Comparison of ENCODE assay signal across 16 mouse cellular contexts in the genomic region with DNA sequence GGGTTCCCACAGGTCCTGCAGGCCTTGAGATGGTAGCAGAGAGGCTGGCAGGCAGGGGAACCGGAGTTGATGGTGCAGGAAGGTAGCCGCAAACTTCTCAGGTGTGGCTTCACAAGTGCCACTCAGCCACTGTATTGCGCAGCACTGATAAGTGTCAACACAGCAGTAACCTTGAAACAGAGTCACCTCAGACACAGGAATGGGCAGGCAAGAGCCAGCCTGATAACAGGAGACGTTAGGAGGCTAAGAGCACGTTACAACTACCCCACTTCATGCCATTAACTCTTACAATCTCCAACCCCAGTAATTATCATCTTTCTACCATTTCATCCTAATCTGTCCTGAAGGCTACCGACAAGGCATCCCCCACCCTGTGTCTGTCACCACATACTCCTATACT. TPM values are rescaled to one million over a fixed set of nuclear protein-coding genes. Genes with fewer than 3 reads are reported as not detected.
DNase-seq lines count a peak whose midpoint lies in the region; ATAC-seq and TF ChIP-seq lines count a peak whose summit lies in the region.
"Had no signal": no experiment of that assay in that cellular context is flagged by ENCODE, and none has a peak within 500 bp of the region (broad histone marks: within the 10 kb centered on the region; RNA-seq: fewer than 3 reads in every experiment).

No protein-coding gene starts in this region.

- peak; percentile 29; the same call in 1 of the 2 replicates for ATAC-seq in erythroblast, adult 5-6 weeks (replicated peaks; ENCODE audit: low FRiP score, poor library complexity, severe bottlenecking)
- peak; percentile 93 for ATAC-seq in liver, embryonic 13.5 days (ENCODE audit: low read depth)
- ATAC-seq in lung, embryonic 16.5 days (ENCODE audit: low read depth), result peak; percentile 83
- ATAC-seq in hindbrain, embryonic 16.5 days, result no peak
- ATAC-seq: forebrain, postnatal 0 days had no signal

- intact Hi-C loops in gastrocnemius, postnatal 36 days (cut with DNase I), result no loop called here

- H3K36me3 ChIP-seq in liver, embryonic 13.5 days, result peaks cover 14% of the 10 kb centered on the region
- H3K36me3 ChIP-seq in lung, embryonic 16.5 days (ENCODE audit: control insufficient read depth, insufficient read depth, low read length), result no peaks in the 10 kb centered on the region; the same call in 1 of the 2 replicates
- H3K36me3 ChIP-seq in myocyte (ENCODE audit: control insufficient read depth, insufficient read depth), result peaks cover 9% of the 10 kb centered on the region
- no peaks in the 10 kb centered on the region for H3K36me3 ChIP-seq in hindbrain, embryonic 16.5 days (ENCODE audit: control insufficient read depth, insufficient read depth, low read length)
- H3K36me3 ChIP-seq: kidney, embryonic 15.5 days; midbrain, embryonic 10.5 days had no signal

- H3ac ChIP-seq in myocyte (ENCODE audit: control insufficient read depth, insufficient read length), result no peak overlapping the region

- H3K4me1 ChIP-seq in liver, embryonic 13.5 days (replicated peaks), result peaks cover 48% of the 10 kb centered on the region
- H3K4me1 ChIP-seq in lung, embryonic 16.5 days (replicated peaks; ENCODE audit: control insufficient read depth, insufficient read depth, low read length), result peaks cover 5% of the 10 kb centered on the region; the same call in 1 of the 2 replicates
- H3K4me1 ChIP-seq in hindbrain, embryonic 16.5 days (ENCODE audit: control insufficient read depth, insufficient read depth, low read depth, low read length), result no peaks in the 10 kb centered on the region

- peak; percentile 55 for DNase-seq in liver, embryonic 13.5 days
- DNase-seq in right cerebral cortex, adult 18-20 months, result no peak
- DNase-seq in gastrocnemius, postnatal 36 days, result no peak
- DNase-seq: adrenal gland, postnatal 25 days; cerebellum, adult 9-11 months; forebrain, postnatal 0 days; gastrocnemius, postnatal 10 days had no signal

- no peak overlapping the region for H3K4me3 ChIP-seq in liver, embryonic 13.5 days (replicated peaks)
- no peak overlapping the region for H3K4me3 ChIP-seq in lung, embryonic 16.5 days (ENCODE audit: low read length)
- H3K4me3 ChIP-seq in myocyte, result no peak overlapping the region
- no peak overlapping the region for H3K4me3 ChIP-seq in hindbrain, embryonic 16.5 days (ENCODE audit: low read length)
- H3K4me3 ChIP-seq: erythroblast, embryonic 14.5 days; kidney, embryonic 15.5 days; layer of hippocampus, adult 2 months; limb, embryonic 13.5 days; midbrain, embryonic 10.5 days had no signal

- 13% methylated on average over 6 of the region's 6 CpGs for WGBS in liver, embryonic 13.5 days (ENCODE audit: insufficient replicate concordance)
- WGBS in lung, embryonic 16.5 days, result 50% methylated on average over 6 of the region's 6 CpGs
- WGBS in hindbrain, embryonic 16.5 days, result 91% methylated on average over 6 of the region's 6 CpGs

- H3K27ac ChIP-seq in liver, embryonic 13.5 days, result peak overlapping the region; percentile 81
- no peak overlapping the region for H3K27ac ChIP-seq in lung, embryonic 16.5 days (ENCODE audit: low read length)
- no peak overlapping the region for H3K27ac ChIP-seq in hindbrain, embryonic 16.5 days (ENCODE audit: low read depth, low read length)
- H3K27ac ChIP-seq: kidney, embryonic 15.5 days; layer of hippocampus, adult 2 months; limb, embryonic 13.5 days had no signal

- no peak for TF ChIP-seq POLR2A in myocyte (IDR thresholded peaks at IDR 0.05; ENCODE audit: insufficient read length, low read depth)

- H3K4me2 ChIP-seq in liver, embryonic 13.5 days, result peak overlapping the region; percentile 13
- no peak overlapping the region for H3K4me2 ChIP-seq in lung, embryonic 16.5 days (ENCODE audit: low read depth, low read length)
- no peak overlapping the region for H3K4me2 ChIP-seq in myocyte (ENCODE audit: low read depth)
- H3K4me2 ChIP-seq in hindbrain, embryonic 16.5 days (ENCODE audit: low read length), result no peak overlapping the region
- H3K4me2 ChIP-seq: kidney, embryonic 15.5 days; limb, embryonic 13.5 days had no signal

- H3K9ac ChIP-seq in liver, embryonic 13.5 days, result no peak overlapping the region
- no peak overlapping the region for H3K9ac ChIP-seq in lung, embryonic 16.5 days (ENCODE audit: low read length)
- no peak overlapping the region for H3K9ac ChIP-seq in hindbrain, embryonic 16.5 days (ENCODE audit: low read depth, low read length)
- H3K9ac ChIP-seq: forebrain, postnatal 0 days; kidney, embryonic 15.5 days; limb, embryonic 13.5 days had no signal

- H3K27me3 ChIP-seq in liver, embryonic 13.5 days, result no peaks in the 10 kb centered on the region
- no peaks in the 10 kb centered on the region for H3K27me3 ChIP-seq in lung, embryonic 16.5 days (ENCODE audit: control insufficient read depth, insufficient read depth, low read depth, low read length)
- H3K27me3 ChIP-seq in myocyte (ENCODE audit: control insufficient read depth, insufficient read depth, insufficient read length), result no peaks in the 10 kb centered on the region
- no peaks in the 10 kb centered on the region for H3K27me3 ChIP-seq in hindbrain, embryonic 16.5 days (replicated peaks; ENCODE audit: control insufficient read depth, insufficient read depth, low read length)
- H3K27me3 ChIP-seq: kidney, embryonic 15.5 days; limb, embryonic 13.5 days had no signal

- H3K9me3 ChIP-seq in liver, embryonic 13.5 days (replicated peaks), result 0 out of 2 replicates have a peak, but pooled peaks cover 4% of the 10 kb centered on the region
- no peaks in the 10 kb centered on the region for H3K9me3 ChIP-seq in lung, embryonic 16.5 days (ENCODE audit: control insufficient read depth, low read length)
- H3K9me3 ChIP-seq in hindbrain, embryonic 16.5 days (ENCODE audit: control insufficient read depth, low read length), result no peaks in the 10 kb centered on the region
- H3K9me3 ChIP-seq: kidney, embryonic 15.5 days; limb, embryonic 13.5 days; midbrain, embryonic 10.5 days had no signal

- H3K79me2 ChIP-seq in myocyte (ENCODE audit: control insufficient read depth, insufficient read depth), result no peaks in the 10 kb centered on the region

TF ChIP-seq in myocyte, 11 proteins besides CTCF, POLR2A, EP300 and RAD21:
- TF ChIP-seq POLR2AphosphoS2 (IDR thresholded peaks at IDR 0.05; ENCODE audit: insufficient read length, low read depth) (peak; percentile 76), USF1 (IDR thresholded peaks at IDR 0.05; ENCODE audit: low read depth) (no peak), REST (IDR thresholded peaks at IDR 0.05; ENCODE audit: insufficient read depth, insufficient read length) (no peak), SRF (IDR thresholded peaks at IDR 0.05; ENCODE audit: control insufficient read depth, insufficient read length, low read depth) (no peak)

RNA-seq across cellular contexts. Expression of a gene that starts 19.6 kb away (rescaled TPM):
- 1.3 and 4.4 TPM in 2 replicates for total RNA-seq in erythroblast, adult 5-6 weeks (2015; ENCODE audit: low replicate concordance)
- 2.8 and 5.2 TPM in 2 replicates for total RNA-seq in erythroblast, adult 5-6 weeks (2017; ENCODE audit: low replicate concordance)
- polyA plus RNA-seq in liver, embryonic 13.5 days (2015; fragmentation: Nextera tagmentation; extraction: Ambion mirVana), result 13.3 and 13.8 TPM in 2 replicates
- polyA plus RNA-seq in lung, embryonic 16.5 days (2015; fragmentation: Nextera tagmentation; extraction: Ambion mirVana), result 65.9 and 68.8 TPM in 2 replicates
- 13.6 TPM for polyA plus RNA-seq in myocyte (2012; fragmentation: generic; extraction: Trizol)
- 306 and 352 TPM in 2 replicates for polyA plus RNA-seq in hindbrain, embryonic 16.5 days (2015; fragmentation: Nextera tagmentation; extraction: Ambion mirVana)
- total RNA-seq in gastrocnemius, postnatal 36 days (2021), result 1 to 10 TPM; 3.2 to 4.9 TPM

RNA-seq across cellular contexts. Expression of a gene that starts 28.5 kb away (rescaled TPM):
- total RNA-seq in erythroblast, adult 5-6 weeks (2015; ENCODE audit: low replicate concordance), result 28.1 and 29.9 TPM in 2 replicates
- 31.2 and 60.5 TPM in 2 replicates for total RNA-seq in erythroblast, adult 5-6 weeks (2017; ENCODE audit: low replicate concordance)
- polyA plus RNA-seq in liver, embryonic 13.5 days (2015; fragmentation: Nextera tagmentation; extraction: Ambion mirVana), result 21.9 and 26.6 TPM in 2 replicates
- 23.6 and 27.1 TPM in 2 replicates for polyA plus RNA-seq in lung, embryonic 16.5 days (2015; fragmentation: Nextera tagmentation; extraction: Ambion mirVana)
- polyA plus RNA-seq in myocyte (2012; fragmentation: generic; extraction: Trizol), result 92.4 TPM
- 23.1 and 23.4 TPM in 2 replicates for polyA plus RNA-seq in hindbrain, embryonic 16.5 days (2015; fragmentation: Nextera tagmentation; extraction: Ambion mirVana)
- total RNA-seq in gastrocnemius, postnatal 36 days (2021), result 10 to 100 TPM; 11.7 to 15.5 TPM
